Mouse (Mus musculus): ENCODE measurements at regions not wholly inside any gene's neighbourhood (a gene's known extent, or its start where the extent isn't known, plus 50 kb on each side); places are given as distances from the start of the nearest gene placed in this dataset.
A peak's percentile ranks its signal among the peaks of the same experiment; 100 is the strongest.
"Not testable (repeated sequence)": the region's sequence is repeated elsewhere in the genome, so short reads cannot be mapped to it uniquely, and the experiment has no call there.

- no peak for DNase-seq (ENCODE audit: low read depth)
These were observed 52.4 kb downstream of the Gm13691 start for GRCm38 (mm10) chr2:84042793-84043192.

- no peak for DNase-seq (ENCODE audit: low read depth)
These were observed 58.2 kb downstream of the Gm13691 start for GRCm38 (mm10) chr2:84048398-84049140.

- DNase-seq (ENCODE audit: low read depth) = no peak
These were observed 61.6 kb downstream of the Gm13691 start for GRCm38 (mm10) chr2:84051883-84052331.

GRCm38 (mm10) chr2:84059246-84059645 is 68.9 kb downstream of the Gm13691 start:
- peak; percentile 85 for DNase-seq (ENCODE audit: low read depth)

GRCm38 (mm10) chr2:84061221-84061620 is 70.9 kb downstream of the Gm13691 start:
- DNase-seq (ENCODE audit: low read depth) = no peak

- peak; percentile 18 for DNase-seq (ENCODE audit: low read depth)
These were observed 74.0 kb downstream of the Gm13691 start for GRCm38 (mm10) chr2:84064371-84064770.

- no peak for DNase-seq (ENCODE audit: low read depth)
These were observed 74.7 kb downstream of the Gm13691 start for GRCm38 (mm10) chr2:84065061-84065460.

GRCm38 (mm10) chr2:84065749-84066148 is 75.4 kb downstream of the Gm13691 start:
- DNase-seq (ENCODE audit: low read depth) = no peak

- DNase-seq (ENCODE audit: low read depth) = no peak
These were observed 75.9 kb downstream of the Gm13691 start for GRCm38 (mm10) chr2:84066151-84066693.

- peak; percentile 21 for DNase-seq (ENCODE audit: low read depth)
These were observed 76.6 kb downstream of the Gm13691 start for GRCm38 (mm10) chr2:84066785-84067526.

- no peak for DNase-seq (ENCODE audit: low read depth)
These were observed 78.3 kb downstream of the Gm13691 start for GRCm38 (mm10) chr2:84068617-84069016.

GRCm38 (mm10) chr2:84069411-84069810 is 79.1 kb downstream of the Gm13691 start:
- not testable (repeated sequence) for DNase-seq (ENCODE audit: low read depth)

- DNase-seq (ENCODE audit: low read depth) = no peak
These were observed 82.7 kb downstream of the Gm13691 start for GRCm38 (mm10) chr2:84072881-84073583.

GRCm38 (mm10) chr2:84075944-84076343 is 85.6 kb downstream of the Gm13691 start:
- no peak for DNase-seq (ENCODE audit: low read depth)

- DNase-seq (ENCODE audit: low read depth) = no peak
These were observed 88.9 kb downstream of the Gm13691 start for GRCm38 (mm10) chr2:84079284-84079683.

GRCm38 (mm10) chr2:84080228-84080627 is 89.9 kb downstream of the Gm13691 start:
- no peak for DNase-seq (ENCODE audit: low read depth)

GRCm38 (mm10) chr2:84094751-84095150 is 104.4 kb downstream of the Gm13691 start:
- DNase-seq (ENCODE audit: low read depth) = no peak

GRCm38 (mm10) chr2:84098746-84099145 is 108.4 kb downstream of the Gm13691 start:
- DNase-seq (ENCODE audit: low read depth) = no peak

- DNase-seq (ENCODE audit: low read depth) = no peak
These were observed 123.2 kb downstream of the Gm13691 start for GRCm38 (mm10) chr2:84113562-84113961.

- no peak for DNase-seq (ENCODE audit: low read depth)
These were observed 129.5 kb downstream of the Gm13691 start for GRCm38 (mm10) chr2:84119839-84120238.

- DNase-seq (ENCODE audit: low read depth) = no peak
These were observed 137.2 kb downstream of the Gm13691 start for GRCm38 (mm10) chr2:84127586-84127985.

GRCm38 (mm10) chr2:84161742-84162141 is 171.4 kb downstream of the Gm13691 start:
- DNase-seq (ENCODE audit: low read depth) = no peak
